28 mouse cellular contexts compared by ENCODE assay signal in the genomic region with DNA sequence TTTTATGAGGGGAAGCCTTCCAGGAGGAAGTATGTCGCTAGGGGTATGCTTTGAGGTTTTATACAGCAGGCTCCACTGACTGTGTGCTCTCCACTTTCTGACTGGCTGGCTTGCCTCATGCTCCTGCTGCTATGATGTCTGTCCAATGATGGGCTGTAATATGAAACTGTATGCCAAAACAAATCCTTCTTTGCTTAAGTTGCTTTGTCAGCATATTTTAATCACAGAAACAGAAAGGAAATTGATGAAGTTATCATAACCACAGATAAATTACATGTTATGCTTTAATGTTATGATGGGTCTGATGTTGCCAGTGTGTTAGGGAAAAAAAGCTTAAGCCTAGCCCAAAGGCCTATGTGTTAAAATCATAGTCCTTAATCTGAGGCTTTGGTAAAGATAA.
A peak's percentile ranks its signal among the peaks of the same experiment; 100 is the strongest.
DNase-seq lines count a peak whose midpoint lies in the region; ATAC-seq and TF ChIP-seq lines count a peak whose summit lies in the region.
"Had no signal": no experiment of that assay in that cellular context is flagged by ENCODE, and none has a peak within 500 bp of the region (broad histone marks: within the 10 kb centered on the region; RNA-seq: fewer than 3 reads in every experiment).

No protein-coding gene starts in this region.

- no peak for ATAC-seq in cerebellum, adult (ENCODE audit: insufficient number of reproducible peaks, low FRiP score, low TSS enrichment)
- no peak; the same call in 1 of the 2 replicates for ATAC-seq in kidney, postnatal 0 days (replicated peaks; ENCODE audit: low FRiP score, low read depth)
- ATAC-seq: activated CD4-positive, CD25-positive, alpha-beta regulatory T cell, adult 4 months; forebrain, embryonic 13.5 days; forebrain, embryonic 16.5 days; hindbrain, embryonic 16.5 days had no signal

- H3K27ac ChIP-seq in kidney, postnatal 0 days = no peak overlapping the region
- H3K27ac ChIP-seq: embryonic facial prominence, embryonic 13.5 days; forebrain, embryonic 10.5 days; forebrain, embryonic 13.5 days; gastrocnemius, adult 2 months; heart, embryonic 15.5 days; hindbrain, embryonic 10.5 days; hindbrain, embryonic 13.5 days had no signal

- no peak for TF ChIP-seq CTCF in kidney, postnatal 0 days (IDR thresholded peaks at IDR 0.05; ENCODE audit: low read depth)

- H3K4me1 ChIP-seq in kidney, postnatal 0 days (replicated peaks; ENCODE audit: insufficient read depth, low read length) = no peaks in the 10 kb centered on the region
- H3K4me1 ChIP-seq: embryonic facial prominence, embryonic 13.5 days; forebrain, embryonic 13.5 days; heart, embryonic 12.5 days; heart, embryonic 15.5 days; hindbrain, embryonic 10.5 days; hindbrain, embryonic 13.5 days had no signal

- H3K9ac ChIP-seq in kidney, postnatal 0 days (ENCODE audit: low read depth, low read length) = no peak overlapping the region
- H3K9ac ChIP-seq: embryonic facial prominence, embryonic 13.5 days; forebrain, embryonic 13.5 days; heart, embryonic 12.5 days; heart, embryonic 15.5 days; hindbrain, embryonic 13.5 days had no signal

- H3K27me3 ChIP-seq in kidney, postnatal 0 days (ENCODE audit: insufficient read depth, low read length) = no peaks in the 10 kb centered on the region
- no peaks in the 10 kb centered on the region for H3K27me3 ChIP-seq in splenic B cell, adult 2 months (ENCODE audit: control insufficient read depth, insufficient read depth, low read length, poor library complexity, severe bottlenecking)
- H3K27me3 ChIP-seq: embryonic facial prominence, embryonic 13.5 days; forebrain, embryonic 13.5 days; heart, embryonic 12.5 days; heart, embryonic 15.5 days; hindbrain, embryonic 13.5 days had no signal

- H3K36me3 ChIP-seq in kidney, postnatal 0 days (ENCODE audit: insufficient read depth, low read length) = no peaks in the 10 kb centered on the region
- H3K36me3 ChIP-seq in splenic B cell, adult 2 months (ENCODE audit: control insufficient read depth, insufficient read depth, low read length, poor library complexity, severe bottlenecking) = no peaks in the 10 kb centered on the region
- H3K36me3 ChIP-seq: embryonic facial prominence, embryonic 13.5 days; forebrain, embryonic 10.5 days; heart, embryonic 12.5 days; heart, embryonic 15.5 days; hindbrain, embryonic 10.5 days; hindbrain, embryonic 13.5 days had no signal

- no peaks in the 10 kb centered on the region for H3K9me3 ChIP-seq in kidney, postnatal 0 days (replicated peaks; ENCODE audit: low read length)
- H3K9me3 ChIP-seq: embryonic facial prominence, embryonic 13.5 days; forebrain, embryonic 10.5 days; forebrain, embryonic 13.5 days; heart, embryonic 12.5 days; heart, embryonic 15.5 days; hindbrain, embryonic 13.5 days had no signal

- no peak overlapping the region for H3K4me3 ChIP-seq in kidney, postnatal 0 days (replicated peaks; ENCODE audit: low read depth, low read length)
- H3K4me3 ChIP-seq: embryonic facial prominence, embryonic 13.5 days; forebrain, embryonic 10.5 days; forebrain, embryonic 13.5 days; gastrocnemius, adult 2 months; heart, embryonic 12.5 days; heart, embryonic 15.5 days; hindbrain, embryonic 10.5 days; hindbrain, embryonic 13.5 days had no signal

- 55% methylated on average over 1 of the region's 1 CpGs for WGBS in kidney, postnatal 0 days

- DNase-seq in cerebellum, postnatal 10 days = peak; percentile 4 to 11
- DNase-seq in kidney, postnatal 0 days (ENCODE audit: low spot score) = peak; percentile 9
- no peak for DNase-seq in kidney, postnatal 25 days
- DNase-seq in A20 (ENCODE audit: low read depth, low spot score) = peak; percentile 26
- DNase-seq in splenic B cell, adult 2 months (ENCODE audit: low read depth, low spot score) = peak; percentile 30
- no peak for DNase-seq in ovary, postnatal 14 days (ENCODE audit: low spot score)
- DNase-seq: adrenal gland, adult 8-10 months; adrenal gland, postnatal 25 days; B cell, adult 2 months; cerebellum, adult 18-20 months; cerebellum, adult 9-10 months; cerebellum, postnatal 25 days; gastrocnemius, adult 2 months; gastrocnemius, postnatal 14 days; heart, adult 18-20 months; heart, postnatal 10 days; heart, postnatal 36 days had no signal

- no peak overlapping the region for H3K4me2 ChIP-seq in kidney, postnatal 0 days (ENCODE audit: low read length)
- H3K4me2 ChIP-seq: embryonic facial prominence, embryonic 13.5 days; forebrain, embryonic 13.5 days; heart, embryonic 12.5 days; heart, embryonic 15.5 days; hindbrain, embryonic 13.5 days had no signal

Comparison
In these comparisons a context has a peak if more than half of its experiments do, and no peak if none do; other contexts are left out.
1. DNase-seq: peak in cerebellum, postnatal 10 days (2 of 2), kidney, postnatal 0 days (single experiment), A20 (single experiment) and splenic B cell, adult 2 months (single experiment); none in kidney, postnatal 25 days (0 of 2) and ovary, postnatal 14 days (single experiment).